Mouse (Mus musculus) retina, adult 2 months (tissue): ENCODE data around the gene Ranbp17.

Experiments used
- DNase-seq: peaks from one replicate; pipeline ENCODE4 v3.0.0-alpha.2; 2012; ENCODE audit warnings: low read depth, low spot score

Ranbp17 gene

DNA sequence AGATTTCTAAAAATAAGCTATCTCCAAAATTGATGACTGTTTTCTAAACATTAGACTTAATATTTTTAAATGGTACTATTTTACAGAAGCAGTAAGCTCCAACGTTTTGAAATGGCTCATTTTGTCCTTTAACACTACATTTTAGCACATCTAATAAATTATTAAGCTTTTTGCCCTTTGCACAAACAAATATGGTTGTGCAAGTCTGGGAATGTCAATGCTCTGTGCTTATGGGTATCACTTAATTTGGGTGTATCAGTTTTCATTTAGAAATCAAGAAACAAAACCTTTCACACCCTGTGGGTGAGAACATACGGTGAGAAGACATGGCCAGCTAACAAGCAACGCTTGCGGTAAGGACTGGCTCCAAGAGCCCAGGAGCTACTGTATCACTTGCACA lies 108.9 kb downstream of the Ranbp17 start:
- DNase-seq, result no peak

DNA sequence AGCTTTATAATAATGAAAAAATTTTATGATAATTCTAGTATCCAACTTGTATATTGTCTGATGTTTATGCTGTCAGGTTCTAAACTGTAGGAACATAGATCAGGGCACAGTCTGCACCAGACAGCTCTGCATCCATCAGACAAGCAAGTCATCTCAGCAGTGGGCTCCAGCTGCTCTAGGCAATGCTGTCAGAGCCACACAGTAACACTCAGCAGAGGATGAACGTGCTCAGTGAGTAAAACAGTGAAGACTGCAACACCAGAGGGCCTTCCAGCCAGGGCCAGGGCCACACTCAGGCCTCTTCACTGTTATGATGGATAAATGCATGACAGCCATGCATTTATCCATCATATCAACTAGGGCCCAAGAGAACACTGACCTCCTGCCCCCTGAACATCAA lies 114.2 kb downstream of the Ranbp17 start:
- DNase-seq, result no peak

DNA sequence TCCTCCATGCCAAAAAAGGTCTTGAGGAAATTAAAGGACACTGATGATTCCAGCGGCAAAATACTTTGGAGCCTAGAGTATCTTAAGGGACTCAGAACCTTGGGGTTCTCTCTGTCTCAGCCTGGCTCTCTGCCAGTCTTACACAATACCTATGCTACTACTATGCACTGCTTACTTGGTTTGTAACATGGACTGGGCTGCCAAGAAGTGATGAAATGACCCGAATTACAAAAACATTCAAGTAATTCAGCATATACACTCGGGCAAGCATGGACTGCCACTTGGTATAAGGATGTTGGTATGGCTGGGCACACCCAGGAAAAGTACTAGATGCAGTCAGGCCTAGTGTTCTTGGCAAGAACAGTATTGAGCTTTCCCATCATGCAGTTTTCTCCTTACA lies 114.8 kb downstream of the Ranbp17 start:
- DNase-seq, result no peak

DNA sequence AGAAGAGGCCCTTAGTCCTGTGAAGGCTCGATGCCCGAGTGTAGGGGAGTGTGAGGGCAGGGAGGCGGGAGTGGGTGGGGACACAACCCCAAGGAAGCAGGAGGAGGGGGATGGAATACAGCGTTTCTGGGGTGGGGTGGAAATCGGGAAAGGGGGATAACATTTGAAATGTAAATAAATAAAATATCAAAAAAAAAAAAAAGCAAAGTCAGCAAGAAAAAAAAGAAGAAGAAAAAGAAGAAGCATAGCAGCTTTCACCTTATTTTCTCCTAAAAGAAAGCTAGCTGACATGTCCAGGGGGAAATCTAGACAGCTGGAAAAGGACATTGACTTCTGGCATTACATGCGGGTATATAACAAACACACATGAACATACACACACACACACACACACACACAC lies 117.3 kb downstream of the Ranbp17 start:
- DNase-seq, result no peak

DNA sequence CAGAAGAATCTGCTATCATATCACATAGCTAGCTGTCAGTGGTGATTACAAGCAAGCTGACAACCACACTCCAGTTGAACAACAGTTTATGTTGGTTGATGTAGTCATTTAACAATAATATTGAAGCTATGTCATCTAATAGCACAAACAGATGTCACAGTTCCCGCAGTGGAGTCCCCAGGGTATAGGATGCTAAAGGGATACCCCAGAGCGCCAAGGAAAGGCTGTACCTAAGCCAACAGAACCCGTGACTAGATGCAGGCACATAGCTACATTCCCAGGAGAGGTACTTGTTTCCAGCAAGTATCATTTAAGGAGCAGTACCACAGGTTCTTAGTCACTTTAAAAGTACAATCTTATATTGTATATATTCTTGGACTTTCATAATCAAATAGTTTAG lies 119.5 kb downstream of the Ranbp17 start:
- no peak for DNase-seq

DNA sequence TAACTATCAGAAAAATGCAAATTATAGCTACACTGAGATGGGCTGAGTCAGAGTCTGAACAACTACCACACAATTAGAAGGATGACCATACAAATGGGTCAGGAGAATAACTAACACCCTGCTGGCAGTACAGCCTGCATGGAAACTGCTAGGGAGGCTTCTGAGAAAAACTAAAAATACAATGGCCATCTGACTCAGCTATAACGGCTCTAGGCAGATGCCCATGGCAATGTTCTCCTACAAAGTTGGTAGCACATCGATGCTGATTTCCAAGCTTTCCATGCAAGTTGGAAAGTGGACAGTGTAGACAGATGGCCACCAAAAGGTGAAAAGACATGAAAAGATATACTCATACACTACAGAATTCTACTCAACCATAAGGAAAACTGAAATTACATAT lies 124.9 kb downstream of the Ranbp17 start:
- DNase-seq, result no peak

DNA sequence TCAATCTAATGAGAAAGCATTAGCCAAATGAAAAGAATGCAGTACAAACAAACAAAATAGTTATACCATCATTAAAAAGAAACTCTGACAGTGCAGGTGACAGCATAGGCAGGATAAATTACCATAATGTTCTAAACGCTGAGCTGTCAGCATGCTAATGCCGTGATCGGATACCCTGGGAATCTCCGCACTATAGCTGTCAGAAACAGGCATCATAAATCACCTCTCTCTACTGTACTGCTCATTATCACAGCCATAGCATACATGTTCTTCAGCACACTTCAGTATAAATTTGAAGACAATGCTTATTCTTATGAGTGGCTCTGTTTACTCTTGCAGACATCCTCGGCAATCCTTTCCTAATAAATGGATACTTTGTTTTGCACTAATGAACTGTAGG lies 151.7 kb downstream of the Ranbp17 start:
- no peak for DNase-seq

DNA sequence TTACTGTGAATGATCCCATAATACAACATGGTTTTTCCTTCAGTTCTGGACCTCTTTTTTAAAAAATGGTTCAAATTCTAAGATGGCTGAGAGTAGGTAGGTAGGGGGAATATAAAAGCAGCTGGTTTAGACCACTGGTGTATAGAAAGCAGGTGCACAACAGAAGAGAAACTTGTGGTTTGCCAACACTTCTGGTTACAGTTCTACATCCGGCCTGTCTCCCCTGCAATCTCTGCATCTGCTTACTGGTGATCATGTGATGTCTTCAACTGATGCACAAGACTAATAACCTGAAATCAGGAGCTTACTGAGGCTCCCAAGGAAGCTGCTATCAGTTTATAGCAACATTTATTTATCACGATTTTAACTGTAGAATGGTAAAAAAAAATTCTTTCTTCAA lies 164.3 kb downstream of the Ranbp17 start:
- no peak for DNase-seq

DNA sequence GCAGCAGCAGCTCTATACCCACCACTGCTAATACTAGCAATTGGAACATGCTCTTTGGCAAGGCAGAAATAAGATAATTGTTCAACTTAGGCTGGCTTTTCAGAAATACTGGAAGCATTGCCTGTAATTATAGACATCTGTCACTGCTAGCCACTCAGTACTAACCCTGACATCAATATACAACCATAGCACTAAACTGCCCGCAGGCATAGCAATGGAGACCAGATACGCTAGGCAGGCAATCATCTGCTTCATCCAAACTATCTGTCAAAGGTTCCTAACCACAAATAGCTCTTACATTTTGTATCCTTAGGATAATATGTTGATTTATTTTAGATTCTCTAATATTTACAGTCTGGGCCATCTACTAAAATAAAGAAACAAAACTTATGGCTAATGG lies 171.5 kb downstream of the Ranbp17 start:
- no peak for DNase-seq

DNA sequence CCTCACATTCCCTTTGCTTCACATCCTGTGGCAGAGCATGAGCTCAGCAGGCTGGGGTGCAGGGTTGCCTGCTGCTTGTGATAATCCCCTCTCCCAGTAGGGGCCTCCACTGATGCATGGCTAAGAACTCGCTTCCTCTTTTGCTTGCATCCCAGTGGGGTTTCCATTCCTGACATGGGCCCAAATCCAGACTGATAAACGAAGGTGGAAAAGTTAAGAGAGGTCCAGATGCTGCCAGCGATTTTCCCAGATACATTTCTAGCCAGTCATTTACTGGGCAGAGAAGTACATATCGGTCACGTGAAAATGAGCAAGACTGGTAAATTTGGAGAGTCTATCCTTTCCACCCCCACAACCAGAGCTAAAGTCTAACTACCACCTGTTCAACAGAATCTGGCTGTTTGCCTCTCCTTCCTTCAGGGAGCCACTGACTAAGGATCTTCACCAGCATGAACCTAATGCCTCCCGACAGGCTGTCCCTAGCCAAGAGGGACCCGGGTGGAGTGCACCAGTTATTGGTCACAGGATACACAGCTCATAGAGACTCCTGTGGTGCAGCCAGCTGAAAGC lies 176.9 kb downstream of the Ranbp17 start:
- DNase-seq, result no peak

DNA sequence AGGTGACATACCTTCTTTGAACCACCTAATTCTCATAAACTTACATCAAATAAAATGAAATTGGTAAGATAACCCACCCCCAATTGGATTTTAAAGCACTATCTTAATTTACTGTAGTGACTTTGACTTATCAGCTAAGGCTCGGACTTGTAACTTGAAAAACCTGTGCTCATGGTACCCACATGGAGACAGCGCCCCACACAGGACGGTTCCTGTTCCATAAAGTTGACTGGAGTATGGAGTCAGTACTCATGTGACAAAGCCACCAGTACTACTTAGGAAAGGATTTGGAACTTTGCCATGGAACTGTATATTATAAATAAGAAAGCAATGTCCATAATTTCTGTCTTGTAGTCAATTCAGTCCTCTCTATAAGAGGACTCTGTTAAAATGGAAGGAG lies 177.9 kb downstream of the Ranbp17 start:
- DNase-seq, result no peak

DNA sequence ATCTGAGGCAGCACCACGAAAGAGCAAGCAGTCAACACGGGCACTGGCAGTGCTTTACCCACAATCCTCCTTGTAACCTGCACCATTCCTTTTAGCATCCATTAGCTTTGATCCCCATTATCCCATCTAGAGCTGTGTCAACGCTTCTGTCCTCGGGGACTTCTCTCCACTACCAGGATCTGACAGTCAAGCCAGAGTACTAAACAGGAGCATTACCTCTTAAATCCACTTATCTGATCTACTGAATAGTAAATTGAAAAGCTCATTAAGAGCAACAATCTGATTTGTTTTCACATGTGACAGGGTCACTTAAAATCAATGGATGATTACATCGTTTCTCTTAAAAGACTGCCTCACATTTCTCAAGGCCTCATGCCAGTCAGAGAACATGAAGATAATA lies 181.4 kb downstream of the Ranbp17 start:
- DNase-seq, result no peak

DNA sequence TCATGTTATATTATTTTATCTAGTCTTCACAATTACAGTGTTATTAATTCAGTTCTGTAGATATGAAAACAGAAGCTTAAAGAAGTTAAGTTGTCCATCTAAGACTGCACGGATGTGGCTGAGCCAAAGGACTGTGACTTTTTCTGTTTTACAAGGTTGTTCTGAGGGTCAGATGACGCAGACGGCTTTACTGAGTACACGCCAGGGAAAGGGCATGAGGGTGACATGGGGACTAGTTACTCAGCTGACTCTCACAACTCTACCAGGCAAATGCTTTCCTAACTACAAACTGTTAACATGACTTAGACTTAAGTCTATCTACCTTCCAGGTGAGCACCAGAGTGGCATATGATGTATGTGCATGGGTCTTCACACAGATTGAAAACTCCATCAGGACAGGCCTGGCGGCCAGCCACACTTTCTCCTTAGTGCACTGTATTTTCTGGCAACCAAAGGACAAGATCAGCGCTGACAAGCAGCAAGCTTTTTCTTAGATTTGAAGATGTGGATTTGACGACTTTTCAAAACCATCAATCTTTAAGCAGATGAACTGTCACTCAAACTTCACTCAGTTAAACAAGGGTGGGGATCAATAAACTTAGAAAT lies 194.4 kb downstream of the Ranbp17 start:
- no peak for DNase-seq

DNA sequence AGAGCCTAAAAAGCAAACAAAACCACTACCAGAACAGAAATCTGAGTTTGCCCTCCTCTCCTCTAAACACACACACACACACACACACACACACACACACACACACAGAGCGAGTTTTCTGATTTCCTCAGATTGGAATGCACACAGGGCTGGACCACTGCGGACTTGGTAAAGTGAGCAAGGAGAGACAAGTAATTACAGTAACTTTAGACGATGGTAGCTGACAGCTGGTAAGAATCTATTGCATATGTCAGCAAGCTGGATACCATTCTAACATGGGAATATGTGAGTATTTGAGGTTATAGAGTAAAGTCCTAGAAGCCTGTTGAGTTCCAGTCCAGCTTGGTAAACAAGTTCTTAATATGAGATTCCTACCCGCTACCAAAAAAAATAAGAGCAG lies 204.0 kb downstream of the Ranbp17 start:
- DNase-seq, result no peak

DNA sequence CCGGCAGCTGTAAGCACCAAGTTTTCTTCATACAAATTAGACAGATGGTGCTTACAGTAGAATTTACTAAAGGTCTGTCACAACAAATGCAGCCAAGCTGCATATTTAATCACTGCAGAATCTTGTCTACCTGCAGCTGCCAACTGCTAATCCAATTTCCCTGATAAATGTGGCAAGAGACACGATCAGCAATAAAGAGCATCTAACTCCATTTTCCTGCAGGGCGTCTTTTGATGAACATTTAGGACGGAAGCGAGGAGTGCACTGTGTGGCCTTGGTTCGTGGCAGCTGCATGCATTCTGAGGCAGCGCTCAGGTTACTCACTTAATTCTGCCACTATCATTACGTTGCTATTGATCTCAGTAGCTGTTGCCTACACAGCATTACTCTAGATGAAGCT lies 212.7 kb downstream of the Ranbp17 start:
- no peak for DNase-seq

DNA sequence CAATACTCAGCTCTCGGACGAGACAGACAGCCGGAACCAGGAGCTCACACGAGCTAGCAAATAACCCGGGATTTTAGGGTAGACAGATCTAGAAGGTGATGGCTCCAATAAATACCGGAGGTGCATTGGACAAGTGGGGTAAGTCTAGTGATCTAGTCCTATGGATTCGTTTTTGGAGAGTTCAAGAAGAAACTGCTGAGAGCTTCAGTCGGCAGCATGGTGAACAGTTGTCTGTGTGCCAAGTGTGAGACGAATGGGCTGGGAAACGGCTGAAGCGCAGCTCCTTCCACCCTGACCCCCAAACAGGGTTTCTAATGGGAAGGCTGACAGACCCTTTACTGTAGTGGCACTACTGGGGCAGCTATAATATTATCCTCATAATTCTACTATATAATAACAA lies 214.2 kb downstream of the Ranbp17 start:
- DNase-seq, result no peak

DNA sequence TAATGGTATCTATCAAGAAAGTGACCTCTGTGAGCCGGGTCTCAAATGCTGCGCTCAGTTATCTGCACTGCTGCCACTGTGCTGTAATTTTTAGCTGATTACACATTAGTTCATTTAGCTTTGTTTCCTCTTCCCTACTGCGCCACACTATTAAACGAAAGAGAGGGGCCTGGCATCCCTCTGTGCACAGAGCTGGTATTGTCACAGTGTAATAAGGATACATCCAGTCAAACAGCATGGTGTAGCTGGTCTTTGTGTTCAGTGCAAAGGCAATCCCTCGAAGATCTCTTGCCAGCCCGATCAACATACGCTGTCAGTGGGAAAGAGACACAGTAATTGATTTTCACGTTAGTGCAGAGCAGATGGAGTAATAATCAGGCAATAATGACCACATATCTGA lies 216.4 kb downstream of the Ranbp17 start:
- no peak for DNase-seq

DNA sequence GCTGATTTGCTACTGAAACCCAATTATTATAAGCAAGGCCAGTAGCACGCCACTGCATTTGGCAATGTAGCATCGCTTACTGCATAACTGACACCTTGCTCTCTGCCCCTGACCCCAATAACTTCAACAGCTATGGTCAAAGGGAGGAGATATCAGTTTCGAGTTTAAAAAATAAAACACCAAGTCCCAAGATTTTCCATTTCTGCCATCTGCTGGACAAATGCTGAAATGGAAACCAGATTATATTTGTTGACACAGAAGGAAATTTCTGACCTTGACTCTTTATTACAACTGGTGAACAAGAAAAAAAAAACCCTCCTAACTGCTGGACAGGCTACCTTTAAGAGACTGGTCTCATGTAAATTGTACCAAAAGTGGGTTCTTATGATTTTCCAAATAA lies 218.1 kb downstream of the Ranbp17 start:
- no peak for DNase-seq

DNA sequence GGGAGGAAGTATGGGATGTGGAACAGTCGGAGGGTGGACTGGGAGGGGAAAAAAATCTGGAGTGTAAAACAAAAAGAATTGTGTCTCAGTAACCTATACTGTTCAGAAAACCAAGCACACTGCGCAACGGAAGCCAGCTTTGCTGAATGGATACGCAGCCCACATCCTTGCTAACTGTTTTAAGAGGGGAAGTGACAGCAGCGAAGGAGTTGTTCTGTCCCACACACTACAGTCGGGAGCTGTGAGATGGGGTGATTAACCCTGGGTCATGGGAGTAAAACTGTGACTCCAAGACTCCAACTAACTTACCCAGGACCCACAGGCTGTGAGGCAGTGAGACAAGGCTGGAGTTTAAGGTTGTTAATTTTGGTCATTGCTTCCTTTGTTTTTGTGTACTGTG lies 219.5 kb downstream of the Ranbp17 start:
- DNase-seq, result no peak

DNA sequence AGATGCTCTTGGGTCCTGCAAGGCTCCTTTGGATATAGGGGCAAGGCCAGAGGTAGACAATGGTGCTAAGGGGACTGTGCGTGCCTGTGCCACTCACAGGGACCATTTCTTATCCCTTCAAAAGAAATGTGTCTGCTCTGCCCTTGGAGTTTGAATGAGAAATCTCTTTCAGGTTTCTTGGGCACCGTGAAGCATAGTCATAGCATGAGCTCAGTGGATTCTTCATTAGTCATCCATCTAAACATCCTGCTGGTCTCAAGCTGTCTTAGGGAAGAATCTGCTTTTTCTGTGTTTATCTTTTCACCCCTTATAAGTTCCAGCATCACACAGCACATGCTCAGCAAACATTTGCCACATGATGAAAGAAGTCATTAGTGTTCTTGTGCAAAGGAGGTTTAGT lies 235.0 kb downstream of the Ranbp17 start:
- DNase-seq, result no peak

DNA sequence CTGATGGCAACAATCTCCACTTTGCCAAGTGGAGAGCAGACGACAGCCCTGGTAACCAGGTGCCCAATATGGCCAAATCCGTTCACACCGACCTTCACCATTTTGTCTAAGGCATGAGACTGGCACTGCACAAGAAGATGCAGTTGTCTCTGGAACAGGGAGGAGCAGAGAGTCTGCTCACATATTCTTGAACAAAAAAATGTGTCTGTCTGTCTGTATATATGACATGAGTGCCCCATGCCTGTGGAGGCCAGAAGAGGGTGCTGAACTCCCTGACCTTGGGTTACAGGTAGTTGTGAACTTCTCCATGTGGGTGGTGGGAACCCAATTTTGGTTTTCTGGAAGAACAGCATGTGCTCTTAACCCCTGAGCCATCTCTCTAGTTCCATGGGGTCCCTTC lies 236.9 kb downstream of the Ranbp17 start, which contains the start of gene Gm12117:
Gene Gm12117 (minus strand): TSS at position 101 of the 400 bp plus-strand sequence.
- DNase-seq, result no peak

DNA sequence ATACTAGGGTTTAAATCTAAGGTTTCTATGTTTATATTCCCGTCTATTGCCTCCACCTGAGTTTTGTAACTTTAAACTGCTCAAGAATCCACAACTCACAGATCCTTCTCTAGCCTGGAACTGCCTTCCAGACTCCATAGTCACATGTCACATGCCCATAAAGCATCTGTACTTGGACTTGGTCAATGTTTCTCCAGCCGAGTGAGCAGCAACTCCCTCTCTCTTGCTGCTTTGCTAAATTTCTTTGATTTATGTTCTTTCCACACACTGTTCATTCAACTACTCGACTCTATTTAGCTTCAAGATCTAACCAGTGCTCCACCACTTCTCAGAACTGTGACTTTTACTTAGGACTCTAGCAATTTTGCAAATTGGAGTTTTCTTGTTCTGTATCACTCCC lies 238.7 kb downstream of the Ranbp17 start:
- DNase-seq, result no peak

DNA sequence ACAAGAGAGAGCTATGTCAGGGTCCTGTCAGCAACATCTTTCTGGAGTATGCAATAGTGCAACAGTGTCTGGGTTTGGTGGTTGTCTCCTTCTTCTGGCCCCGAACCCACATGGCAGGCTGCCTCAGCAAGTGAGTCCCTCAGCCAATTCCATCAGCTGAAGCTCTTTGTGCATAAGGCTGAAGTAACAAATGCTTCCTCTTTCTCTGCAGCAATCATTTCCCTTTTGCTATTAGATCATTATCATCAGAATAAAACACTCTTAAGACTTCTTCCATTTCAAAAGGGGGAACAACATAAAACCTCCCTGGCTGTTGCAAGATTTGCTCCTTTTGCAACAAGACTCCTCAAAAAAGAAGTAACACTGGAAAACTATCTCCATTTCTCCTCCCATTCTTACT lies 239.3 kb downstream of the Ranbp17 start:
- no peak for DNase-seq

DNA sequence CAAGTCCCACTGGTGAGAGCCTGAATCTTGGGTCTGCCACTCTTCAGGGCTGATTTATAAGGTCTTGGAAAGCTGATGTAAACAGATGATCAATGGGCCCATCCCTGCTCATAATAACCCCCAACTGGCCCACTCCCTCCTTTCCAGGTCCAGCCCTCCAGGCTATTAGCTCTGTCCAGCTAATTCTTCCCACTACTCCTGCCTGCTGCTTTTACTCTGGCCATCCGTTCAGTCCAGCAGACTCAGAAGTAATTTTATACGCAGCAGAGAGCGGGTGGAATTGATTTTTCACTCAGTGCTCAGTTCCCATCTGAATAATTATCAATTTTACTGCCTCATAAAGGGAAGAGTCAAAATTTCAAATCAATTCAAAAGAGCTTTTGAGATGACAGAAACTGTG lies 273.3 kb downstream of the Ranbp17 start:
- no peak for DNase-seq
